Mouse (Mus musculus): ENCODE results near the gene Cilp. TPM values are rescaled to one million over a fixed set of nuclear protein-coding genes. Genes with fewer than 3 reads are reported as not detected.

The Cilp gene
- polyA plus RNA-seq, 1 experiment, result 6.1 TPM

DNA sequence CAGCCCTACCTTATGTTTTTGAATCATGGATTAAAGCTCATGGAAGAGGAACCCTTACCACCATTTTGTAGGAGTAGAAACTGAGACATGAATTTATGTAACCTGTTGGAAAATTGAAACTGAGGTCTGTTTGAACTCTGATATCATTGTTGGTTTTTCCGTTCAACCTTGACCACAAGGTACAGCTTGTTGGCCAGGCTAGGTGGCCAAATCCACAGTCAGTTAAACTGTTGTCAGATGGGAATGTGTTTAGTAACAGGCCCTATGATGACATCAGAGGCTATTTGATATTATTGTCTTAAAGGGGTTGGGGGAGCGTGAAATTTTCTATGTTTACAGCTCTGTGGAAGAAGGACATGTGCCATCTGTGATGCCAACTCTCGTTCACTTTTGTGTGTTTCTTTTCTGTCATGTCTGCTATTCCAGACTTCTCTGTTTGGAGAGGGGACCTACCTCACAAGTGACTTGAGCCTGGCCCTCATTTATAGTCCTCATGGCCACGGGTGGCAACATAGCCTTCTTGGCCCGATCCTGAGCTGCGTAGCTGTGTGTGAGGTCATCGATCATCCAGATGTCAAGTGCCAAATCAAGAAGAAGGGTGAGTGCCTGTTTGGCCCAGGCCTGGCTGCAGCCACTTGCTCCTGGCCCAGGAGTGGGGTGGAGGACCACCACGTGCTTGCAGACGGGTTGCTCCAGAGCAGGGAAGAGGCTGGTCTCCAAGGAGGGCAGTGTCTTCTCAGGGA lies 31.6 kb upstream of the Cilp start:
- 81% methylated on average over 9 of the region's 9 CpGs for WGBS
- TF ChIP-seq CTCF (IDR thresholded peaks at IDR 0.05; ENCODE audit: insufficient read depth, low read length), result no peak
- no peak for TF ChIP-seq POLR2A (IDR thresholded peaks at IDR 0.05; ENCODE audit: borderline replicate concordance, extremely low read depth, low read depth, low read length)
- H3K4me1 ChIP-seq (ENCODE audit: control insufficient read depth, insufficient read depth, low read length), result no peaks in the 10 kb centered on the region
- no peak overlapping the region for H3K4me3 ChIP-seq (replicated peaks; ENCODE audit: extremely low read depth, low read depth, low read length)
- DNase-seq, result no peak

DNA sequence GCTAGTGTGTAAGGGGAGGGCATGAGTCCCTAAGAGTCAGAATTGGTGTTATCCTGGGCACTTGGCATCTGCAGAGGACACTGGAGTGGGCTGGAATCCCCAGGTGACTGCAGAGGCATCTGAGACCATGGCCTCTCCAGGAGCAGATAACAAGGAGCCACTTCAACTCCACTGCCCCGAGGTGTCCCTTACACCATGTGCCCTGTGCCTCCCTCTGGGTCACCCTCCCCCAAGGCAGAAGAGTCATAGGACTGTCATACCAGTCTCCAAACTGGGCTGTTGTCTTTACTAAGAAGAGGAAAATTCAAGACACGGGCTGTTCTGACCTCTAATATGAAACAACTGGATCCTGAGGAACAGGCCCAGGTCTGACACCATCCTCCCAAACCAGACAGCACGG lies 30.2 kb upstream of the Cilp start:
- no peak for DNase-seq
- WGBS, result 85% methylated on average over 3 of the region's 3 CpGs
- H3K4me3 ChIP-seq (replicated peaks; ENCODE audit: extremely low read depth, low read depth, low read length), result no peak overlapping the region
- H3K4me1 ChIP-seq (ENCODE audit: control insufficient read depth, insufficient read depth, low read length), result no peaks in the 10 kb centered on the region
- TF ChIP-seq CTCF (IDR thresholded peaks at IDR 0.05; ENCODE audit: insufficient read depth, low read length), result no peak
- no peak for TF ChIP-seq POLR2A (IDR thresholded peaks at IDR 0.05; ENCODE audit: borderline replicate concordance, extremely low read depth, low read depth, low read length)

DNA sequence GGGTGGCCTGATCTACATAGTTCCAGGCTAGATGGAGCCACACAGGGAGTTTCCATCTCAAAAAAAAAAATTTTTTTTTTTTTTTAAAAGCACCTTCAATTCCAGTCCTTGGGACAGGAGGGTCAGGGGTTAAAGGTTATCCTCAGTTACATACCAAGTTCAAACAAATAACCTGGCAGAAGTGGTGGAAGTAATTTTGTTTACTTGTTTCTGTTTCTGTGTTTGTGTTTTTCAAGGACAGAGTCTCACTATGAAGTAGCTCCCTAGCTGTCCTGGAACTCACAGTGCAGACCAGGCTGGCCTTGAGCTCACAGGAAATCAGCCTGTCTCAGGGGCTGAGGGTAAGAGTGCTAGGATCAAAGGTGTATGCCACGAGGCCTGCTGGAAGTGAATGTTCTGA lies 29.4 kb upstream of the Cilp start:
- H3K4me1 ChIP-seq (ENCODE audit: control insufficient read depth, insufficient read depth, low read length), result no peaks in the 10 kb centered on the region
- 31% methylated on average over 1 of the region's 1 CpGs for WGBS
- no peak overlapping the region for H3K4me3 ChIP-seq (replicated peaks; ENCODE audit: extremely low read depth, low read depth, low read length)
- no peak for TF ChIP-seq CTCF (IDR thresholded peaks at IDR 0.05; ENCODE audit: insufficient read depth, low read length)
- TF ChIP-seq POLR2A (IDR thresholded peaks at IDR 0.05; ENCODE audit: borderline replicate concordance, extremely low read depth, low read depth, low read length), result no peak
- DNase-seq, result no peak

DNA sequence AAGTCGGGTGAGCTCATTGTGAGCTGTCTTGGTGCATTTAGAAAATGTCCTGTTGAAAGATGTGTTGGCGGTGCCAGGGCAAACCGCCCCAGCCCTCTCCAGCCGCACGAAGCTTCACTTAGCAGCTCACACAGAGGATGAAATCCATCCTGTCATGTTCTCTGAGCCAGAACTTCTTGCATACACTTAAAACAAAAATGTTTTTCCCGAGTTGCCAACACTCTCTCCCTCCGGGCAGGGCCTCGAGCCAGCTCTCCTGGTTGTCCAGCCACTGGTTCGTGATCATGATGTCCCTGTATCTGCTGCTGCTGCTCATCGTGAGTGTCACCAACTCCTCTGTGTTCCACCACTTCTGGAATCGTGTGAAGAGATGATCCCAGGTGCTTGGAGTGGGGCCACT lies 27.4 kb upstream of the Cilp start:
- no peak for TF ChIP-seq POLR2A (IDR thresholded peaks at IDR 0.05; ENCODE audit: borderline replicate concordance, extremely low read depth, low read depth, low read length)
- TF ChIP-seq CTCF (IDR thresholded peaks at IDR 0.05; ENCODE audit: insufficient read depth, low read length), result no peak
- DNase-seq, result no peak
- H3K4me1 ChIP-seq (ENCODE audit: control insufficient read depth, insufficient read depth, low read length), result no peaks in the 10 kb centered on the region
- WGBS, result 59% methylated on average over 11 of the region's 11 CpGs
- no peak overlapping the region for H3K4me3 ChIP-seq (replicated peaks; ENCODE audit: extremely low read depth, low read depth, low read length)

DNA sequence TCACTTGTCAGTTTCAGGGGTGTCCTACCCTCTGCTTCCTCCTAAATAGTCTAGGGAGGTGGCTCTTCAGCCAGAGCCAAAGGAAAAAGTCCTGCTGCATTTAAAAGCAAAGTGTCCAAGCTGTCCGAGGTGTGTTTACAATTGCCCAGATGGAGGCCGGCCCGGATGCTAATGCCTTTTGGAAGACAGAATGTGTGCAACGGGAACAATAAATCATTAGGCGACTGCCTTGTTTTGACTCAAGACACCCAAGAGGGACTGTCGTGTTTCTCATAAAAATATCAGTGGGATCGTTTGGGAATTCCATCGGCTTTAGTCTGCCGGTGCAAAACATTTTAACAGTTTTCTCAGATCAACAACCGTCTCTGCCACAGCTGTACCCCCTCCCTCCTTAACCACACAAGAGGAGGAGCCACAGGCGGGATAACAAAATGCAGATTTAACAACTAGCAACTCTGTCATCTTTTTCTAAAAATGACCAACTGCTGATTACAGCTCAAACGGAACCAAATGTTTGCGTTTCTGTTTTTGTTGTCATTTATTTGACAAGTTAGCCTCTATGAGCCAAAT lies 26.7 kb upstream of the Cilp start:
- 45% methylated on average over 13 of the region's 13 CpGs for WGBS
- Histone ChIP-seq H3K4me3 (replicated peaks; ENCODE audit: extremely low read depth, low read depth, low read length) (no peak overlapping the region), H3K4me1 (ENCODE audit: control insufficient read depth, insufficient read depth, low read length) (no peaks in the 10 kb centered on the region)
- no peak for DNase-seq
- TF ChIP-seq CTCF (IDR thresholded peaks at IDR 0.05; ENCODE audit: insufficient read depth, low read length) (no peak), POLR2A (IDR thresholded peaks at IDR 0.05; ENCODE audit: borderline replicate concordance, extremely low read depth, low read depth, low read length) (no peak)

DNA sequence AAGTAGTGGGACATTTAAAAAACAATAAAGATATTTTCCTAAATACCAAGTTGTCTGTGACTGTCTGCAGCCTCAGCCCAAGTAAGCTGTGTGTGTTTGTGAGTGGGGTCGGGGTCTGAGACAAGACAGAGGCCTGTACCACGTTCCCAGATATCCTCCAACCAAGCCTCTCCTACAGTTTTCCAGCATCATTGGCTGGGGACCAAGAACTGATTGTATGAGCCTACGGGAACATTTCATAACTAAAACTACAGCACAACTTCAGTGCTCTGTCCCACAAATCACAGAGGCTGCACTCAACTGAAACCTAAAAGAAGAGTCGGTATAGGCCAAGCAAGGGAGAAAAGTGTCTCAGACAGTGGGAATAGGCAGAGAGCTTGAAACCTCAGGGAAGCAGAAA lies 25.8 kb upstream of the Cilp start:
- TF ChIP-seq POLR2A (IDR thresholded peaks at IDR 0.05; ENCODE audit: borderline replicate concordance, extremely low read depth, low read depth, low read length), result no peak
- no peak for TF ChIP-seq CTCF (IDR thresholded peaks at IDR 0.05; ENCODE audit: insufficient read depth, low read length)
- H3K4me1 ChIP-seq (ENCODE audit: control insufficient read depth, insufficient read depth, low read length), result no peaks in the 10 kb centered on the region
- H3K4me3 ChIP-seq (replicated peaks; ENCODE audit: extremely low read depth, low read depth, low read length), result no peak overlapping the region
- WGBS, result 73% methylated on average over 4 of the region's 4 CpGs
- DNase-seq, result no peak

DNA sequence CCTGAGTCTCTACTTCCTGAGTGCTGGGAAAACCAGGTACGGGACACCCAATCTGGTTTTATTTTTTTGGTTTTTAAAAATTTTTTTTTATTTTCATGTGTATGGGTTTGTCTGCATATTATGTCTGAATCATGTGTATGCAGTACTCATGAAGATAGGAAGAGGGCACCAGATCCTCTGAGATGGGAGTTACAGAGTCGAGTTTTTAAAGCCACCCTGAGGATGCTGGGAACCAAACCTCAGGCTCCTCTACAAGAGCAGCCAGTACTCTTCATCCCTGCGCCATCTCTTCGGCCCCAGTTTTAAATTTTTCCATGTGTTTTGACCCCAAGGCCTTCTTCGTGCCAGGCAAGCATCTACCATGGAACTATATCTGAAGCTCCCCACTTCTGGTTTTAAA lies 25.2 kb upstream of the Cilp start:
- 93% methylated on average over 5 of the region's 5 CpGs for WGBS

DNA sequence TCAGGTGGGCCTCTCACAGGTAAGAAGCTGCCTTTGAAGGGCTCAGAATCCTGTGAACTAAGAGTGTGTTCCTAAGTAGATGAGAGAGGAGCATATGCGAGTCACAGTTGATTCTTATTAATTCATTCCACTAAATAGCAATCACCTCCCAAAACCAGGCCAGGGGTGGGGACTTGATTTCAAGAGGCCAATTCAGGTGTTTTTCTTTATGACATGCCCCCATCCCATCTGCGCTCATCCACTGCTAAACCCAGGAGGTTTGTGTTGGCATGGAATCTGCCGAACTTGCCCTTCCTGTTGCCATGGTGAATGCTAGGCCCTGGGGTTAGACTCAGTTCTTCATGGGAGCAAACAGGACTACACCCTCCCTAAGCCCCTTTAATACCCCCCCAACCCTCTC lies 24.4 kb upstream of the Cilp start:
- TF ChIP-seq POLR2A (IDR thresholded peaks at IDR 0.05; ENCODE audit: borderline replicate concordance, extremely low read depth, low read depth, low read length) (no peak), CTCF (IDR thresholded peaks at IDR 0.05; ENCODE audit: insufficient read depth, low read length) (no peak)
- 73% methylated on average over 3 of the region's 3 CpGs for WGBS
- Histone ChIP-seq H3K4me3 (replicated peaks; ENCODE audit: extremely low read depth, low read depth, low read length) (no peak overlapping the region), H3K4me1 (ENCODE audit: control insufficient read depth, insufficient read depth, low read length) (no peaks in the 10 kb centered on the region)
- DNase-seq, result no peak

More for the DNA sequence above, 25.2 kb upstream of the Cilp start:
- no peak for TF ChIP-seq CTCF (IDR thresholded peaks at IDR 0.05; ENCODE audit: insufficient read depth, low read length)
- TF ChIP-seq POLR2A (IDR thresholded peaks at IDR 0.05; ENCODE audit: borderline replicate concordance, extremely low read depth, low read depth, low read length), result no peak
- Histone ChIP-seq H3K4me3 (replicated peaks; ENCODE audit: extremely low read depth, low read depth, low read length) (no peak overlapping the region), H3K4me1 (ENCODE audit: control insufficient read depth, insufficient read depth, low read length) (no peaks in the 10 kb centered on the region)
- DNase-seq, result no peak

DNA sequence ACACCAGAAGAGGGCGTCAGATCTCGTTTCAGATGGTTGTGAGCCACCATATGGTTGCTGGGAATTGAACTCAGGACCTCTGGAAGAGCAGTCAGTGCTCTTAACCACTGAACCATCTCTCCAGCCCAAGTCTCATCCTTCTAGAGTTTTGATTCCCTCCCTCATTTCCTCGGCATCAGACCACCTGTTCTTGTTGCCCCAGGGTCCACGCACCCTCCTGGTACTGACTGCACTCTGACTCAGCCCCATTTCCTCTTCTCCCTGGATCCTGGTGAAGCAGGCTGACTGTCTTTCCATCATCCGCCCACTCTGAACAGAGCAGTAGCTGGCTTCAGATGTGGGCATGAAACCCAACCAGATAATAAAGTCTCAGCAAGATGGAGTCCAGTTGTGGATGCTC lies 23.0 kb upstream of the Cilp start:
- WGBS, result 57% methylated on average over 5 of the region's 5 CpGs
- no peaks in the 10 kb centered on the region for H3K4me1 ChIP-seq (ENCODE audit: control insufficient read depth, insufficient read depth, low read length)
- H3K4me3 ChIP-seq (replicated peaks; ENCODE audit: extremely low read depth, low read depth, low read length), result no peak overlapping the region
- TF ChIP-seq CTCF (IDR thresholded peaks at IDR 0.05; ENCODE audit: insufficient read depth, low read length) (no peak), POLR2A (IDR thresholded peaks at IDR 0.05; ENCODE audit: borderline replicate concordance, extremely low read depth, low read depth, low read length) (no peak)
- no peak for DNase-seq

DNA sequence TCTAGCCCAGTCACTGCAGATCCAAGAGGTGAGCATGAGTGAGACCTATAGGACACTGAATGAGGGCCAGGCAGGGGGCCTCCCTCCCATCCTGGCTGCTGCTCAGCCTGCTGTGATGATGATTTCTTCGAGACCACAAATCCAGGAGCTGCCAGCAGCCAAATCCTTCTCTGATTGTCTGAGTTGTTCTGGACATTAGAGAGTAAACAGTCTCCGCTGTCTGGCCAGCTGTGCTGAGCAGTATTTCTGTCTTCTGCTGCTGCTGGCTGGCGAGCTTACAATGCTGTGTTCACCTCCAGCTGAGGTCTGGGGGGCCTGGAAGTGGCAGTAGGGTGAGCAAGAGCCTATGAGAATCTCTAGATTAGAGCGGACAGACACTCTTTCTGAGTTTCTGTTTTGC lies 21.7 kb upstream of the Cilp start:
- no peaks in the 10 kb centered on the region for H3K4me1 ChIP-seq (ENCODE audit: control insufficient read depth, insufficient read depth, low read length)
- no peak for DNase-seq
- TF ChIP-seq POLR2A (IDR thresholded peaks at IDR 0.05; ENCODE audit: borderline replicate concordance, extremely low read depth, low read depth, low read length) (no peak), CTCF (IDR thresholded peaks at IDR 0.05; ENCODE audit: insufficient read depth, low read length) (no peak)
- 56% methylated on average over 4 of the region's 4 CpGs for WGBS
- H3K4me3 ChIP-seq (replicated peaks; ENCODE audit: extremely low read depth, low read depth, low read length), result no peak overlapping the region

All from lung, adult 2 months (tissue).